Mouse (Mus musculus) olfactory bulb, adult 2 months (tissue): ENCODE measurements around the gene Tmem176b. TPM values are rescaled to one million over a fixed set of nuclear protein-coding genes. Genes with fewer than 3 reads are reported as not detected.

Source experiments
- H3K27ac ChIP-seq: fragments of 200-500 bp; 2 replicates; pipeline ENCODE4 v1.5.1; 2012; ENCODE audit warnings: low read depth, low read length; ENCODE audit not compliant: insufficient read depth
- H3K4me1 ChIP-seq: fragments of 200-500 bp; 2 replicates; pipeline ENCODE4 v1.6.1; 2012; ENCODE audit warnings: low read length; ENCODE audit not compliant: control insufficient read depth, insufficient read depth
- H3K4me3 ChIP-seq: fragments of 200-500 bp; 2 replicates; pipeline ENCODE4 v1.5.1; 2012; ENCODE audit warnings: mild to moderate bottlenecking, low read depth, low read length, moderate library complexity; ENCODE audit not compliant: insufficient read depth
- CTCF ChIP-seq: fragments of 200-500 bp; IDR thresholded peaks from 2 replicates; pipeline ENCODE4 v1.5.1; 2012; ENCODE audit warnings: low read depth, mild to moderate bottlenecking, low read length, moderate library complexity; ENCODE audit not compliant: insufficient read depth
- POLR2A ChIP-seq: fragments of 200-500 bp; IDR thresholded peaks from 2 replicates; pipeline ENCODE4 v1.6.1; 2012; ENCODE audit warnings: mild to moderate bottlenecking, low read depth, low read length, moderate library complexity; ENCODE audit not compliant: insufficient read depth
- WGBS: fragments of 180-500 bp; shearing (Covaris S2); methylation state at CpG from one replicate; pipeline ENCODE4 v1.1.7; 2018; 5-methylcytosine and 5-hydroxymethylcytosine counted together
- polyA plus RNA-seq: library from polyadenylated mRNA; stranded (reverse); fragments of >200 nt; gene quantifications from 2 replicates; pipeline ENCODE4 v1.2.4, GENCODE M21; 2012; ENCODE audit warnings: low replicate concordance; ENCODE audit not compliant: missing spikeins, insufficient read depth, insufficient read length

Gene Tmem176b
- polyA plus RNA-seq, 1 experiment = not detected

GRCm38 (mm10) chr6:48865152-48865745 is 24.0 kb upstream of the Tmem176b start:
- 100% methylated on average over 1 of the region's 1 CpGs for WGBS
- H3K4me3 ChIP-seq = no peak overlapping the region
- TF ChIP-seq CTCF = no peak
- no peak for TF ChIP-seq POLR2A
- H3K4me1 ChIP-seq = no peaks in the 10 kb centered on the region
- H3K27ac ChIP-seq = no peak overlapping the region

- Histone ChIP-seq H3K27ac (no peak overlapping the region), H3K4me1 (no peaks in the 10 kb centered on the region), H3K4me3 (no peak overlapping the region)
- 96% methylated on average over 3 of the region's 3 CpGs for WGBS
- TF ChIP-seq CTCF = no peak
- no peak for TF ChIP-seq POLR2A
Measured at GRCm38 (mm10) chr6:48864723-48865122, 23.4 kb upstream of the Tmem176b start.

GRCm38 (mm10) chr6:48864181-48864580 is 22.9 kb upstream of the Tmem176b start:
- no peak for TF ChIP-seq POLR2A
- TF ChIP-seq CTCF = no peak
- Histone ChIP-seq H3K4me1 (no peaks in the 10 kb centered on the region), H3K4me3 (no peak overlapping the region), H3K27ac (no peak overlapping the region)
- WGBS = 83% methylated on average over 3 of the region's 3 CpGs

- H3K4me1 ChIP-seq = no peaks in the 10 kb centered on the region
- no peak overlapping the region for H3K27ac ChIP-seq
- no peak overlapping the region for H3K4me3 ChIP-seq
- TF ChIP-seq POLR2A = no peak
- TF ChIP-seq CTCF = no peak
- 94% methylated on average over 7 of the region's 7 CpGs for WGBS
Measured at GRCm38 (mm10) chr6:48863488-48863887, 22.2 kb upstream of the Tmem176b start.

- 83% methylated on average over 4 of the region's 4 CpGs for WGBS
- no peak for TF ChIP-seq POLR2A
- TF ChIP-seq CTCF = no peak
Measured at GRCm38 (mm10) chr6:48862816-48863215, 21.5 kb upstream of the Tmem176b start.

GRCm38 (mm10) chr6:48861616-48862280 is 20.5 kb upstream of the Tmem176b start:
- no peak for TF ChIP-seq POLR2A
- TF ChIP-seq CTCF = no peak
- no peak overlapping the region for H3K4me3 ChIP-seq
- H3K27ac ChIP-seq = no peak overlapping the region
- WGBS = 69% methylated on average over 12 of the region's 12 CpGs
- no peaks in the 10 kb centered on the region for H3K4me1 ChIP-seq

More at GRCm38 (mm10) chr6:48862816-48863215, 21.5 kb upstream of the Tmem176b start:
- Histone ChIP-seq H3K4me1 (no peaks in the 10 kb centered on the region), H3K27ac (no peak overlapping the region), H3K4me3 (no peak overlapping the region)

- 100% methylated on average over 1 of the region's 1 CpGs for WGBS
- no peak for TF ChIP-seq CTCF
- TF ChIP-seq POLR2A = no peak
- H3K4me3 ChIP-seq = no peak overlapping the region
- no peak overlapping the region for H3K27ac ChIP-seq
- H3K4me1 ChIP-seq = no peaks in the 10 kb centered on the region
Measured at GRCm38 (mm10) chr6:48860851-48861250, 19.6 kb upstream of the Tmem176b start.

- WGBS = 11% methylated on average over 23 of the region's 23 CpGs
- Histone ChIP-seq H3K4me3 (no peak overlapping the region), H3K4me1 (no peaks in the 10 kb centered on the region), H3K27ac (no peak overlapping the region)
- no peak for TF ChIP-seq POLR2A
- TF ChIP-seq CTCF = no peak
Measured at GRCm38 (mm10) chr6:48860130-48860815, 19.0 kb upstream of the Tmem176b start.
